Mouse (Mus musculus) left cerebral cortex, adult 18-20 months (tissue): ENCODE measurements around the gene Sfxn2. TPM values are rescaled to one million over a fixed set of nuclear protein-coding genes. Genes with fewer than 3 reads are reported as not detected.
"Not testable (repeated sequence)": the region's sequence is repeated elsewhere in the genome, so short reads cannot be mapped to it uniquely, and the experiment has no call there.

Source experiments
- DNase-seq, 2 experiments: peaks; one replicate each; pipeline ENCODE4 v3.0.0; 2021 to 2022; ENCODE audit warnings: low spot score in 2 of 2, mixed read lengths in 1 of 2
- total RNA-seq, 2 experiments: library from RNA; stranded (reverse); gene quantifications; 2 replicates each; pipeline ENCODE4 v1.2.3; 2021

Gene Sfxn2
- total RNA-seq, 2 experiments from 2014 or later: 3.5 to 5.6 TPM

GRCm38 (mm10) chr19:46538213-46538612, 35.0 kb upstream of the Sfxn2 start:
- no peak for DNase-seq

- no peak for DNase-seq
Observed at GRCm38 (mm10) chr19:46542750-46543149, 30.4 kb upstream of the Sfxn2 start.

- DNase-seq: no peak
Observed at GRCm38 (mm10) chr19:46547565-46547964, 25.6 kb upstream of the Sfxn2 start.

GRCm38 (mm10) chr19:46548110-46548509, 25.1 kb upstream of the Sfxn2 start:
- DNase-seq: no peak

GRCm38 (mm10) chr19:46550385-46550784, 22.8 kb upstream of the Sfxn2 start:
- no peak for DNase-seq

GRCm38 (mm10) chr19:46552496-46552895, 20.7 kb upstream of the Sfxn2 start:
- DNase-seq: no peak

- peak in 1 of 2 experiments; percentile 47 for DNase-seq
Observed at GRCm38 (mm10) chr19:46553541-46553955, 19.6 kb upstream of the Sfxn2 start.

- no peak for DNase-seq
Observed at GRCm38 (mm10) chr19:46558009-46558408, 15.2 kb upstream of the Sfxn2 start.

GRCm38 (mm10) chr19:46558631-46559030, 14.5 kb upstream of the Sfxn2 start:
- DNase-seq: no peak

- peak; percentile 27 to 46 for DNase-seq
Observed at GRCm38 (mm10) chr19:46562132-46562531, 11.0 kb upstream of the Sfxn2 start.

- no peak for DNase-seq
Observed at GRCm38 (mm10) chr19:46562581-46563515, 10.3 kb upstream of the Sfxn2 start.

GRCm38 (mm10) chr19:46563603-46564002, 9.6 kb upstream of the Sfxn2 start:
- no peak for DNase-seq

- DNase-seq: no peak
Observed at GRCm38 (mm10) chr19:46564043-46564462, 9.1 kb upstream of the Sfxn2 start.

GRCm38 (mm10) chr19:46571211-46571877, 1.8 kb upstream of the Sfxn2 start:
- not testable (repeated sequence) for DNase-seq

- DNase-seq: no peak
Observed at GRCm38 (mm10) chr19:46571878-46572244, 1.3 kb upstream of the Sfxn2 start.

- no peak for DNase-seq
Observed at GRCm38 (mm10) chr19:46572548-46572947, 617 bp upstream of the Sfxn2 start.

- DNase-seq: no peak
Observed at GRCm38 (mm10) chr19:46573990-46574389, 825 bp downstream of the Sfxn2 start.

GRCm38 (mm10) chr19:46575196-46575595, 2.0 kb downstream of the Sfxn2 start:
- no peak for DNase-seq

- peak; percentile 84 to 92 for DNase-seq
Observed at GRCm38 (mm10) chr19:46587823-46588508, 14.8 kb downstream of the Sfxn2 start.

GRCm38 (mm10) chr19:46591575-46591974, 18.4 kb downstream of the Sfxn2 start:
- DNase-seq: no peak

GRCm38 (mm10) chr19:46592751-46593439, 19.7 kb downstream of the Sfxn2 start:
- no peak for DNase-seq
